Mouse (Mus musculus) heart, postnatal 0 days (tissue): ENCODE data around the gene Csmd2.

Experiments used
- CTCF ChIP-seq: IDR thresholded peaks from 2 replicates; pipeline ENCODE4 v1.5.1; 2016; ENCODE audit warnings: antibody characterized with exemption, control low read depth, low read depth
- EP300 ChIP-seq: IDR thresholded peaks from 2 replicates; pipeline ENCODE4 v1.6.1; 2016; ENCODE audit warnings: antibody characterized with exemption, low read depth

DNA sequence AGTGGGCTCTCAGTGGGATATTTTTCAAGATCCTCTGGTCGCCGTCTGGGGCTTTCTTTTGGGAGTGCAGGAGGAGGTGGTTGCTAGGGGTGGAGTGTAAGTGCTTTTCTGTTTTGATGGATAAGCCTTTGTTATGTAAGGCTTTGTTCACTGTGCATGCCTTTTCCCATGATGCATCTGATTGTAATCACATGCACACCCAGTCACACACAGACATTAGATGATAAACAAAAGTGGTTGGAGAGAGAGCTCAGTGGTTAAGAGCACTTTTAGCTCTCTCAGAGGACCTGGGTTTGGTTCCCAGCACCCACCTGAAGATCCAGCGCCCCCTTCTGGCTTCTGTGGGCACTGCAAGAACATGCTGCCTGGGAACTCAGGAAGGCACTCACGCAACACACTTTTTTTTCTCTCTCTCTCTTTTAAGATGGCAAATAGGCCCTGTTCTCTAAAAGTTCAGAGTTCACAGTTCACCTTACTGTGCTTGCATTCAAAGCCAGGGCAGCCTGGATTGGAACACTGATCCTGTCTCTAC, 143.0 kb downstream of the Csmd2 start:
- no peak for TF ChIP-seq CTCF
- no peak for TF ChIP-seq EP300
